Mouse (Mus musculus) hindbrain, embryonic 16.5 days (tissue): Measurements from ENCODE around the gene Camsap3. TPM values are rescaled to one million over a fixed set of nuclear protein-coding genes. Genes with fewer than 3 reads are reported as not detected.
A peak's percentile ranks its signal among the peaks of the same experiment; 100 is the strongest.

ENCODE experiments used
- ATAC-seq: fragments of 200-750 bp; cut with Nextera tagmentation; 2 replicates; pipeline ENCODE4 v1.8.0; 2017; ENCODE audit warnings: moderate TSS enrichment, moderate library complexity
- H3K27ac ChIP-seq: fragments of 300-500 bp; sonication (generic); 2 replicates; pipeline ENCODE4 v1.5.1; 2014; ENCODE audit warnings: low read depth, mild to moderate bottlenecking, control low read depth, low read length, moderate library complexity
- H3K27me3 ChIP-seq: fragments of 300-500 bp; sonication (generic); replicated peaks from 2 replicates; pipeline ENCODE4 v1.6.1; 2014; ENCODE audit warnings: low read length; ENCODE audit not compliant: control insufficient read depth, insufficient read depth
- H3K36me3 ChIP-seq: fragments of 300-500 bp; sonication (generic); 2 replicates; pipeline ENCODE4 v1.6.1; 2014; ENCODE audit warnings: mild to moderate bottlenecking, low read length, moderate library complexity, mixed read lengths; ENCODE audit not compliant: control insufficient read depth, insufficient read depth
- H3K4me1 ChIP-seq: fragments of 300-500 bp; sonication (generic); 2 replicates; pipeline ENCODE4 v1.6.1; 2014; ENCODE audit warnings: low read depth, low read length; ENCODE audit not compliant: control insufficient read depth, insufficient read depth
- H3K4me2 ChIP-seq: fragments of 300-500 bp; sonication (generic); 2 replicates; pipeline ENCODE4 v1.6.1; 2014; ENCODE audit warnings: mild to moderate bottlenecking, low read length, control low read depth, moderate library complexity
- H3K4me3 ChIP-seq: fragments of 300-500 bp; sonication (generic); 2 replicates; pipeline ENCODE4 v1.5.1; 2014; ENCODE audit warnings: mild to moderate bottlenecking, low read length, control low read depth, moderate library complexity
- H3K9ac ChIP-seq: fragments of 300-500 bp; sonication (generic); 2 replicates; pipeline ENCODE4 v1.6.1; 2014; ENCODE audit warnings: low read depth, mild to moderate bottlenecking, control low read depth, low read length, moderate library complexity
- H3K9me3 ChIP-seq: fragments of 300-500 bp; sonication (generic); 2 replicates; pipeline ENCODE4 v1.6.1; 2014; ENCODE audit warnings: mild to moderate bottlenecking, low read length, moderate library complexity; ENCODE audit not compliant: control insufficient read depth
- WGBS: fragments of 180-500 bp; shearing (Covaris S2); extraction: QIAGEN DNeasy Blood & Tissue Kit; methylation state at CpG from one replicate; pipeline ENCODE4 v1.1.7; 2014; 5-methylcytosine and 5-hydroxymethylcytosine counted together
- polyA plus RNA-seq: library from polyadenylated mRNA; unstranded; fragments of >200 nt; fragmentation: Nextera tagmentation; extraction: Ambion mirVana; gene quantifications from 2 replicates; pipeline ENCODE4 v1.2.1, GENCODE M21; 2015

Camsap3 gene
- polyA plus RNA-seq, 1 experiment from 2014 or later: 42.3 TPM

GRCm38 (mm10) chr8:3609816-3610150, 22.7 kb downstream of the Camsap3 start:
- no peaks in the 10 kb centered on the region for H3K27me3 ChIP-seq
- H3K9me3 ChIP-seq: no peaks in the 10 kb centered on the region
- ATAC-seq: 0 out of 2 replicates have a peak, but pooled peaks have one; percentile 5
- H3K4me2 ChIP-seq: no peak overlapping the region
- H3K27ac ChIP-seq: no peak overlapping the region
- H3K4me3 ChIP-seq: no peak overlapping the region
- H3K9ac ChIP-seq: no peak overlapping the region
- no peaks in the 10 kb centered on the region for H3K4me1 ChIP-seq
- 91% methylated on average over 6 of the region's 6 CpGs for WGBS
- peaks cover 70% of the 10 kb centered on the region for H3K36me3 ChIP-seq

DNA sequence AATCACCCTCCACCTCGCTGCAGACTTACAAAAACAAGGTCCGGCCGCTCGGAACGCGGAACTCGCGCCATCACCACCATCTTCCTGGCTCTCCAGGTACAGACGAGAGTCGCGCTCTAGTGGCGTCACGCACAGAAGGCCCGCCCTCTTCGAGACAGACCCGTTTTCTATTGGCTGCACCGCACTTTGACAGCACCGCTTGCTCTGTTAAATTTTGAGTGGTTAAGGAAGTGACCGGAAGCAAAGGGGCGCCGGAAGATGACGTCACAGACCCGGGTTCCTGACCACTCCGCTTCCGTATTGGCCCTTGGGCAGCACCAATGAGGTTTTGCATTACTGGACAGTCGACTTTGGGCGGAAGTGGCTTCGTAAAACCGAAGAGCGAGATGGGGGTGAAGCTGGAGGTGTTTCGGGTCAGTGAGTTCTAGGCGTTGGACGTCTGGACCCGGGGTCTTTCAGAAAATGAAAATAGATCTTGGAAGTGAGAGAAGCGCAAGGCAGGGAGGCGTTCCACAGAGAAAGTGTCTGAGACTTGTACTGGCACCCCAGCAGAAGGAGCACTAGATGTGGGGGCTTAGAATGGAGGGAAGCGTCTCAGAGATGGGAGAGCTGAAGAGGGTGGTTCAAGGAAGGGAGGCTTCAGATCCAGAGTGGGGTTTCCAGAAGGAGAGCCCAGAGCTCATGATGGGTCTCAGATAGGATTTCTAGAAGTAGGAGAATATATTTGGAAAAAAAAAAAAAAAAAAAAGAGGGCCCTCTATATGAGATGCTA, 34.3 kb downstream of the Camsap3 start, which contains the start of the genes Xab2 and Pet100:
Xab2 (minus strand) TSS at position 118 of the 772 bp plus-strand sequence.
Pet100 (plus strand) TSS at position 350 of the 772 bp plus-strand sequence.
- Histone ChIP-seq H3K4me2 (peak within 1 kb of the TSS; percentile 94), H3K4me3 (peak within 1 kb of the TSS; percentile 83), H3K27me3 (no peaks in the 10 kb centered on the region), H3K4me1 (peaks cover 16% of the 10 kb centered on the region), H3K36me3 (peaks cover 13% of the 10 kb centered on the region), H3K27ac (no peak within 1 kb of the TSS), H3K9me3 (no peaks in the 10 kb centered on the region), H3K9ac (peak within 1 kb of the TSS; percentile 79)
- under 1% methylated on average over 37 of the region's 37 CpGs for WGBS
- peak; percentile 97 for ATAC-seq

DNA sequence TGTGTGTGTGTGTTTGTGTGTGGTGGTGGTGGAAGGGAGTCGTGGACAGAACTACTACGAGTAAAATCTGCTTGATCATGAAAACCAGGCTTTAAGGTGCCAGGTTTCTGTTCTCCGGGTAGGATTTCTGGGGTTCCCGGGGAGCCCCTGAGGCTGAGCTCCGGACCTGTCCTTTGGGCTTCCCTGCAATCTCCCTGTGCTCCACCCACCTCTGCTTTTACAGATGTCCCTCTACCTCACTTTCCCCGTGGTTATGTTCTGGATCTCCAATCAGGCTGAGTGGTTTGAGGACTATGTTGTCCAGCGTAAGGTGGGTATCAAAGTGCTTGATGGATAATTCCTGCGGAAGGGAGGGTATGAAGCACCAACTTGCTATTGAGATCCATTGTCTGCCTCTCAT, 35.0 kb downstream of the Camsap3 start:
- Histone ChIP-seq H3K27me3 (no peaks in the 10 kb centered on the region), H3K4me3 (peak overlapping the region; percentile 83), H3K9ac (peak overlapping the region; percentile 71), H3K4me2 (peak overlapping the region; percentile 83), H3K4me1 (peaks cover 16% of the 10 kb centered on the region), H3K27ac (no peak overlapping the region), H3K36me3 (peaks cover 10% of the 10 kb centered on the region), H3K9me3 (no peaks in the 10 kb centered on the region)
- no peak for ATAC-seq
- 74% methylated on average over 8 of the region's 8 CpGs for WGBS

GRCm38 (mm10) chr8:3625445-3625844, 38.4 kb downstream of the Camsap3 start, which contains the start of gene Pcp2:
Gene Pcp2, minus strand, starts transcription at chr8:3625545.
- Histone ChIP-seq H3K9ac (no peak within 1 kb of the TSS), H3K4me3 (no peak within 1 kb of the TSS), H3K4me1 (peaks cover 9% of the 10 kb centered on the region), H3K36me3 (no peaks in the 10 kb centered on the region; the same call in 1 of the 2 replicates), H3K4me2 (no peak within 1 kb of the TSS), H3K27me3 (no peaks in the 10 kb centered on the region), H3K9me3 (no peaks in the 10 kb centered on the region), H3K27ac (no peak within 1 kb of the TSS)
- ATAC-seq: no peak
- 62% methylated on average over 1 of the region's 1 CpGs for WGBS

DNA sequence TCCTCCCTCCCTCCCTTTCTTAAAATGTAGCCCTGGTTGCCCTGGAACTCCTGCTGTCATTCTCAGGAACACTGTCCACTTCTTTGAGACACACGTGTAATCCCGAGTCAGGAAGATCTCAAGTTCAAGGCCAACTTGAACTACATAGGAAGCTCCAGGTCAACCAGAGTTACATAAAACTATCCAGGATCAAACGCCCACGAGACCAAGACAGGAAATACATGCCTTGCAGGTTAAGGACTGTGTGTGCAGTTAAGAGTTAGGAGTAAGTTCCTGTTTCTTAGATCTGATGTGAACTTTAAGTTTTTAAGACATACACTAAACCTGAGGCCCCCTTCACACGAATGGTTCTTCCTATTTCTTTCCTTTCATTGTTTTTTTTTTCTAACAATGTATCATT, 39.9 kb downstream of the Camsap3 start:
- Histone ChIP-seq H3K4me3 (no peak overlapping the region), H3K36me3 (no peaks in the 10 kb centered on the region; the same call in 1 of the 2 replicates), H3K9ac (no peak overlapping the region), H3K27ac (no peak overlapping the region), H3K4me2 (no peak overlapping the region), H3K27me3 (no peaks in the 10 kb centered on the region), H3K9me3 (no peaks in the 10 kb centered on the region), H3K4me1 (peaks cover 14% of the 10 kb centered on the region)
- no peak for ATAC-seq
- 71% methylated on average over 5 of the region's 5 CpGs for WGBS

- 37% methylated on average over 5 of the region's 5 CpGs for WGBS
- Histone ChIP-seq H3K9me3 (no peaks in the 10 kb centered on the region), H3K27me3 (no peaks in the 10 kb centered on the region), H3K4me2 (no peak overlapping the region), H3K27ac (no peak overlapping the region), H3K9ac (no peak overlapping the region), H3K36me3 (no peaks in the 10 kb centered on the region; the same call in 1 of the 2 replicates), H3K4me3 (no peak overlapping the region), H3K4me1 (peaks cover 9% of the 10 kb centered on the region)
- no peak for ATAC-seq
These were observed 40.9 kb downstream of the Camsap3 start for GRCm38 (mm10) chr8:3628014-3628413.

- 4% methylated on average over 47 of the region's 47 CpGs for WGBS
- H3K27me3 ChIP-seq: no peaks in the 10 kb centered on the region
- peak; percentile 88 for ATAC-seq
These were observed 43.8 kb downstream of the Camsap3 start, which contains the start of gene Stxbp2 for GRCm38 (mm10) chr8:3630647-3631477. Gene Stxbp2, plus strand, starts transcription at chr8:3630955.

DNA sequence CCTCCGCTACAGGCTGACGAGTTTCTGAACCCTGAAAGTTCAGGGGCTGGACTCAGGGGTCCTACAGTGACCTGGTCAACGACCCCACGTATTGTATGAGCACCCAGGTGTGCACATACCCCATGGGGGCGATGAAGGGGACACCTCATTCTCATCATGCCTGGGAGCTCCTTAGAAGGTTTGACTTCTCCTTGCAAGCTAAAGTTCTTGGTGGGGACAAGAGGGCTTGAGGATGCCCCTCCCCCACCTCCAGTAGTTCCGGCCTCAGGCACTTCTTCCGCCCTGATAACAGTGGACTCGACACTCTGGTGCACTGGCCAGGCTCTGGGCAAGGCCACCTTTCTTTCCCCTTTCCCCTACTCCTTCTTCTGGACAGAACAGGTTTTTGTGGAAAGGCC, 44.4 kb downstream of the Camsap3 start:
- H3K4me1 ChIP-seq: peaks cover 9% of the 10 kb centered on the region
- no peak overlapping the region for H3K27ac ChIP-seq
- no peaks in the 10 kb centered on the region for H3K36me3 ChIP-seq
- peak overlapping the region; percentile 49 for H3K4me3 ChIP-seq
- peak overlapping the region; percentile 58 for H3K9ac ChIP-seq
- H3K4me2 ChIP-seq: peak overlapping the region; percentile 64
- no peaks in the 10 kb centered on the region for H3K27me3 ChIP-seq
- no peak; the same call in 1 of the 2 replicates for ATAC-seq
- WGBS: 26% methylated on average over 8 of the region's 8 CpGs
- H3K9me3 ChIP-seq: no peaks in the 10 kb centered on the region

More at GRCm38 (mm10) chr8:3630647-3631477, 43.8 kb downstream of the Camsap3 start, which contains the start of gene Stxbp2:
- H3K9ac ChIP-seq: peak within 1 kb of the TSS; percentile 58
- no peak within 1 kb of the TSS for H3K27ac ChIP-seq
- H3K4me2 ChIP-seq: peak within 1 kb of the TSS; percentile 64
- no peaks in the 10 kb centered on the region for H3K9me3 ChIP-seq
- peak within 1 kb of the TSS; percentile 49 for H3K4me3 ChIP-seq
- H3K36me3 ChIP-seq: no peaks in the 10 kb centered on the region
- H3K4me1 ChIP-seq: peaks cover 9% of the 10 kb centered on the region

GRCm38 (mm10) chr8:3645804-3646203, 58.7 kb downstream of the Camsap3 start:
- no peak overlapping the region for H3K9ac ChIP-seq
- H3K4me2 ChIP-seq: no peak overlapping the region
- WGBS: 21% methylated on average over 5 of the region's 5 CpGs
- ATAC-seq: no peak
- H3K27ac ChIP-seq: no peak overlapping the region
- H3K36me3 ChIP-seq: no peaks in the 10 kb centered on the region
- no peaks in the 10 kb centered on the region for H3K4me1 ChIP-seq
- H3K4me3 ChIP-seq: no peak overlapping the region
- no peaks in the 10 kb centered on the region for H3K27me3 ChIP-seq
- H3K9me3 ChIP-seq: no peaks in the 10 kb centered on the region
